Mouse (Mus musculus) liver, postnatal 0 days (tissue): ENCODE measurements at regions not wholly inside any gene's neighbourhood (a gene's known extent, or its start where the extent isn't known, plus 50 kb on each side); places are given as distances from the start of the nearest gene placed in this dataset.

Source experiments
- ATAC-seq: fragments of 200-750 bp; cut with Nextera tagmentation; 2 replicates; pipeline ENCODE4 v1.8.0; 2017; ENCODE audit warnings: mild to moderate bottlenecking, moderate library complexity
- DNase-seq: peaks from one replicate; pipeline ENCODE4 v3.0.0-alpha.2; 2016
- H3K27ac ChIP-seq: fragments of 300-500 bp; sonication (generic); 2 replicates; pipeline ENCODE4 v1.5.1; 2014; ENCODE audit warnings: antibody characterized with exemption, moderate library complexity, mild to moderate bottlenecking, low read depth
- H3K27me3 ChIP-seq: fragments of 300-500 bp; sonication (generic); 2 replicates; pipeline ENCODE4 v1.6.1; 2014; ENCODE audit warnings: low read length, control low read depth, mixed read lengths; ENCODE audit not compliant: insufficient read depth
- H3K36me3 ChIP-seq: fragments of 300-500 bp; sonication (generic); replicated peaks from 2 replicates; pipeline ENCODE4 v1.6.1; 2014; ENCODE audit warnings: mild to moderate bottlenecking, control low read depth, low read length, moderate library complexity, mixed read lengths; ENCODE audit not compliant: insufficient read depth
- H3K4me1 ChIP-seq: fragments of 300-500 bp; sonication (generic); 2 replicates; pipeline ENCODE4 v1.6.1; 2014; ENCODE audit warnings: antibody characterized with exemption, mild to moderate bottlenecking, control low read depth; ENCODE audit not compliant: insufficient read depth
- H3K4me2 ChIP-seq: fragments of 300-500 bp; sonication (generic); 2 replicates; pipeline ENCODE4 v1.6.1; 2014; ENCODE audit warnings: low read depth, mild to moderate bottlenecking, low read length, moderate library complexity, mixed read lengths
- H3K4me3 ChIP-seq: fragments of 300-500 bp; sonication (generic); 2 replicates; pipeline ENCODE4 v1.5.1; 2014; ENCODE audit warnings: low read depth, low read length
- H3K9ac ChIP-seq: fragments of 300-500 bp; sonication (generic); replicated peaks from 2 replicates; pipeline ENCODE4 v1.6.1; 2014; ENCODE audit warnings: mild to moderate bottlenecking, moderate library complexity
- H3K9me3 ChIP-seq: fragments of 300-500 bp; sonication (generic); 2 replicates; pipeline ENCODE4 v1.6.1; 2016; ENCODE audit warnings: mild to moderate bottlenecking, control low read depth, low read length, mixed read lengths
- CTCF ChIP-seq: sonication (generic); IDR thresholded peaks from 2 replicates; pipeline ENCODE4 v1.5.1; 2016; ENCODE audit warnings: antibody characterized with exemption, low read depth
- EP300 ChIP-seq: IDR thresholded peaks from 2 replicates; pipeline ENCODE4 v1.6.1; 2016; ENCODE audit warnings: antibody characterized with exemption, low read depth, mild to moderate bottlenecking
- WGBS: fragments of 180-500 bp; shearing (Covaris S2); extraction: QIAGEN DNeasy Blood & Tissue Kit; methylation state at CpG from one replicate; pipeline ENCODE4 v1.1.7; 2014; ENCODE audit not compliant: insufficient replicate concordance; 5-methylcytosine and 5-hydroxymethylcytosine counted together

GRCm38 (mm10) chr5:64580786-64581445 lies 222.3 kb upstream of the Klf3 start:
- Histone ChIP-seq H3K4me1 (peaks cover 25% of the 10 kb centered on the region), H3K27me3 (no peaks in the 10 kb centered on the region), H3K4me2 (no peak overlapping the region), H3K27ac (peak overlapping the region; percentile 94; the same call in 1 of the 2 replicates), H3K36me3 (no peaks in the 10 kb centered on the region), H3K9ac (no peak overlapping the region), H3K4me3 (no peak overlapping the region), H3K9me3 (no peaks in the 10 kb centered on the region)
- 70% methylated on average over 6 of the region's 6 CpGs for WGBS
- DNase-seq (peak; percentile 31), ATAC-seq (no peak)
- TF ChIP-seq EP300 (no peak), CTCF (no peak)

- TF ChIP-seq EP300 (no peak), CTCF (peak; percentile 22; the same call in 1 of the 2 replicates)
- Histone ChIP-seq H3K9ac (no peak overlapping the region), H3K36me3 (no peaks in the 10 kb centered on the region), H3K4me2 (no peak overlapping the region), H3K27me3 (no peaks in the 10 kb centered on the region), H3K27ac (peak overlapping the region; percentile 94; the same call in 1 of the 2 replicates), H3K4me3 (no peak overlapping the region), H3K9me3 (no peaks in the 10 kb centered on the region), H3K4me1 (peaks cover 25% of the 10 kb centered on the region)
- no peak for ATAC-seq
- DNase-seq = no peak
- WGBS = 67% methylated on average over 8 of the region's 8 CpGs
Measured at GRCm38 (mm10) chr5:64581461-64581860, 221.7 kb upstream of the Klf3 start.

- Histone ChIP-seq H3K36me3 (no peaks in the 10 kb centered on the region), H3K9ac (no peak overlapping the region), H3K4me1 (peaks cover 25% of the 10 kb centered on the region), H3K4me2 (no peak overlapping the region), H3K27ac (no peak overlapping the region), H3K9me3 (no peaks in the 10 kb centered on the region), H3K4me3 (no peak overlapping the region), H3K27me3 (no peaks in the 10 kb centered on the region)
- 70% methylated on average over 9 of the region's 9 CpGs for WGBS
- TF ChIP-seq CTCF (no peak), EP300 (no peak)
- DNase-seq (no peak), ATAC-seq (no peak)
Measured at GRCm38 (mm10) chr5:64582031-64582430, 221.2 kb upstream of the Klf3 start.

- H3K9me3 ChIP-seq = no peaks in the 10 kb centered on the region
- TF ChIP-seq EP300 (no peak), CTCF (no peak)
- no peak overlapping the region for H3K4me2 ChIP-seq
- H3K4me1 ChIP-seq = peaks cover 21% of the 10 kb centered on the region
- no peak overlapping the region for H3K4me3 ChIP-seq
- no peaks in the 10 kb centered on the region for H3K36me3 ChIP-seq
- H3K27ac ChIP-seq = no peak overlapping the region
- 65% methylated on average over 1 of the region's 1 CpGs for WGBS
- H3K9ac ChIP-seq = no peak overlapping the region
- no peak for ATAC-seq
- no peaks in the 10 kb centered on the region for H3K27me3 ChIP-seq
- DNase-seq = no peak
Measured at GRCm38 (mm10) chr5:64584308-64584707, 218.9 kb upstream of the Klf3 start.

- no peak overlapping the region for H3K27ac ChIP-seq
- ATAC-seq = no peak
- H3K4me2 ChIP-seq = no peak overlapping the region
- no peaks in the 10 kb centered on the region for H3K36me3 ChIP-seq
- H3K4me1 ChIP-seq = peaks cover 17% of the 10 kb centered on the region
- no peaks in the 10 kb centered on the region for H3K9me3 ChIP-seq
- no peak overlapping the region for H3K4me3 ChIP-seq
- no peaks in the 10 kb centered on the region for H3K27me3 ChIP-seq
- no peak for DNase-seq
- H3K9ac ChIP-seq = no peak overlapping the region
- no peak for TF ChIP-seq CTCF
- no peak for TF ChIP-seq EP300
- WGBS = 85% methylated on average over 6 of the region's 6 CpGs
Measured at GRCm38 (mm10) chr5:64585076-64585786, 218.0 kb upstream of the Klf3 start.

- ATAC-seq (no peak), DNase-seq (no peak)
- H3K9me3 ChIP-seq = no peaks in the 10 kb centered on the region
- no peak overlapping the region for H3K4me3 ChIP-seq
- 89% methylated on average over 6 of the region's 6 CpGs for WGBS
- H3K4me2 ChIP-seq = no peak overlapping the region
- no peak overlapping the region for H3K27ac ChIP-seq
- H3K9ac ChIP-seq = no peak overlapping the region
- H3K4me1 ChIP-seq = peaks cover 19% of the 10 kb centered on the region
- no peaks in the 10 kb centered on the region for H3K27me3 ChIP-seq
- H3K36me3 ChIP-seq = no peaks in the 10 kb centered on the region
- no peak for TF ChIP-seq EP300
- TF ChIP-seq CTCF = no peak
Measured at GRCm38 (mm10) chr5:64586316-64586715, 216.9 kb upstream of the Klf3 start.
